Comparison of ENCODE assay signal across 12 mouse cellular contexts in genomic region chr14:57982450-57982849, GRCm38 (mm10). TPM values are rescaled to one million over a fixed set of nuclear protein-coding genes. Genes with fewer than 3 reads are reported as not detected.
DNase-seq lines count a peak whose midpoint lies in the region; ATAC-seq and TF ChIP-seq lines count a peak whose summit lies in the region.
"Had no signal": no experiment of that assay in that cellular context is flagged by ENCODE, and none has a peak within 500 bp of the region (broad histone marks: within the 10 kb centered on the region; RNA-seq: fewer than 3 reads in every experiment).

No protein-coding gene starts in this region.

- TF ChIP-seq EP300 in heart, adult 2 months (IDR thresholded peaks at IDR 0.05; ENCODE audit: insufficient read depth, low read depth, low read length) = no peak

- H3K79me2 ChIP-seq in heart, adult 2 months (replicated peaks; ENCODE audit: control insufficient read depth, insufficient read depth, low read length) = peaks cover 2% of the 10 kb centered on the region; the same call in 1 of the 2 replicates

- no peak for ATAC-seq in heart, embryonic 14.5 days (ENCODE audit: insufficient number of reproducible peaks, insufficient read depth, low FRiP score, low read depth)
- ATAC-seq in embryonic facial prominence, embryonic 14.5 days (ENCODE audit: low read depth) = no peak
- ATAC-seq in midbrain, embryonic 12.5 days (ENCODE audit: low FRiP score, low read depth) = no peak
- ATAC-seq: Patski had no signal

- peaks cover 13 to 25% of the 10 kb centered on the region in 2 experiments for H3K4me1 ChIP-seq in heart, embryonic 14.5 days (ENCODE audit: control insufficient read depth in 2 of 2, insufficient read depth in 2 of 2, low read length in 2 of 2)
- H3K4me1 ChIP-seq in heart, adult 2 months (ENCODE audit: control insufficient read depth, insufficient read depth, low read length) = peaks cover 11% of the 10 kb centered on the region
- H3K4me1 ChIP-seq in embryonic facial prominence, embryonic 10.5 days = peaks cover 52% of the 10 kb centered on the region
- peaks cover 13% of the 10 kb centered on the region; the same call in 1 of the 2 replicates for H3K4me1 ChIP-seq in embryonic facial prominence, embryonic 14.5 days (ENCODE audit: control insufficient read depth, insufficient read depth, low read length)
- peaks cover 10% of the 10 kb centered on the region for H3K4me1 ChIP-seq in midbrain, embryonic 12.5 days

- H3K9me3 ChIP-seq in heart, embryonic 14.5 days (ENCODE audit: control insufficient read depth, low read length) = no peaks in the 10 kb centered on the region
- 0 out of 2 replicates have a peak, but pooled peaks cover 3% of the 10 kb centered on the region for H3K9me3 ChIP-seq in embryonic facial prominence, embryonic 10.5 days
- no peaks in the 10 kb centered on the region for H3K9me3 ChIP-seq in embryonic facial prominence, embryonic 14.5 days (ENCODE audit: control insufficient read depth, low read length)
- 0 out of 2 replicates have a peak, but pooled peaks cover 6% of the 10 kb centered on the region for H3K9me3 ChIP-seq in midbrain, embryonic 12.5 days

- TF ChIP-seq CTCF in heart, adult 2 months (IDR thresholded peaks at IDR 0.05) = no peak

- intact Hi-C loops in heart, adult 2 months (cut with DNase I) = no loop called here

- WGBS in heart, embryonic 14.5 days = 42% methylated on average over 7 of the region's 7 CpGs
- 64% methylated on average over 7 of the region's 7 CpGs for WGBS in heart, adult 2 months
- WGBS in embryonic facial prominence, embryonic 10.5 days = 20% methylated on average over 7 of the region's 7 CpGs
- 24% methylated on average over 7 of the region's 7 CpGs for WGBS in embryonic facial prominence, embryonic 14.5 days
- WGBS in midbrain, embryonic 12.5 days = 5% methylated on average over 7 of the region's 7 CpGs

- no peaks in the 10 kb centered on the region for H3K36me3 ChIP-seq in heart, embryonic 14.5 days (ENCODE audit: control insufficient read depth, insufficient read depth, low read length)
- H3K36me3 ChIP-seq in heart, adult 2 months (ENCODE audit: control insufficient read depth, insufficient read depth, low read length) = peaks cover 2% of the 10 kb centered on the region; the same call in 1 of the 2 replicates
- peaks cover 5% of the 10 kb centered on the region for H3K36me3 ChIP-seq in embryonic facial prominence, embryonic 10.5 days (replicated peaks)
- 0 out of 2 replicates have a peak, but pooled peaks cover 4% of the 10 kb centered on the region for H3K36me3 ChIP-seq in embryonic facial prominence, embryonic 14.5 days (ENCODE audit: control insufficient read depth, insufficient read depth, low read length)
- H3K36me3 ChIP-seq in midbrain, embryonic 12.5 days = peaks cover 8% of the 10 kb centered on the region; the same call in 1 of the 2 replicates

- no peaks in the 10 kb centered on the region for H3K27me3 ChIP-seq in heart, embryonic 14.5 days (ENCODE audit: control insufficient read depth, insufficient read depth, low read length)
- H3K27me3 ChIP-seq in heart, adult 2 months (ENCODE audit: control insufficient read depth, insufficient read depth, low read length) = no peaks in the 10 kb centered on the region
- H3K27me3 ChIP-seq in embryonic facial prominence, embryonic 10.5 days (replicated peaks; ENCODE audit: low read depth, poor library complexity, severe bottlenecking) = no peaks in the 10 kb centered on the region
- H3K27me3 ChIP-seq in embryonic facial prominence, embryonic 14.5 days (replicated peaks; ENCODE audit: control insufficient read depth, insufficient read depth, low read length) = no peaks in the 10 kb centered on the region
- no peaks in the 10 kb centered on the region for H3K27me3 ChIP-seq in midbrain, embryonic 12.5 days
- H3K27me3 ChIP-seq: Patski had no signal

- no peak for TF ChIP-seq POLR2A in heart, adult 2 months (IDR thresholded peaks at IDR 0.05; ENCODE audit: insufficient read depth, low read depth, low read length)

- H3K4me3 ChIP-seq in heart, embryonic 14.5 days (ENCODE audit: control insufficient read depth in 1 of 2, insufficient read depth in 1 of 2, low read depth in 1 of 2, low read length in 2 of 2) = no peak overlapping the region
- H3K4me3 ChIP-seq in heart, adult 2 months = no peak overlapping the region
- no peak overlapping the region for H3K4me3 ChIP-seq in embryonic facial prominence, embryonic 10.5 days
- no peak overlapping the region for H3K4me3 ChIP-seq in embryonic facial prominence, embryonic 14.5 days (ENCODE audit: low read depth, low read length)
- H3K4me3 ChIP-seq in midbrain, embryonic 12.5 days = no peak overlapping the region

- 0 out of 4 replicates have a peak overlapping the region, but pooled peaks of 1 of the 2 experiments have one; percentile 14 for H3K27ac ChIP-seq in heart, embryonic 14.5 days (replicated peaks in 1 of 2; ENCODE audit: control insufficient read depth in 1 of 2, insufficient read depth in 1 of 2, low read depth in 2 of 2, low read length in 2 of 2)
- H3K27ac ChIP-seq in heart, adult 2 months = no peak overlapping the region
- H3K27ac ChIP-seq in embryonic facial prominence, embryonic 10.5 days (replicated peaks) = peak overlapping the region; percentile 81; the same call in 1 of the 2 replicates
- H3K27ac ChIP-seq in embryonic facial prominence, embryonic 14.5 days (replicated peaks; ENCODE audit: low read depth, low read length) = 0 out of 2 replicates have a peak overlapping the region, but pooled peaks have one; percentile 48
- no peak overlapping the region for H3K27ac ChIP-seq in midbrain, embryonic 12.5 days (replicated peaks)

- no peak for DNase-seq in heart, adult 2 months
- DNase-seq in embryonic facial prominence, embryonic 10.5 days (ENCODE audit: low spot score) = no peak
- no peak for DNase-seq in embryonic facial prominence, embryonic 14.5 days (ENCODE audit: low spot score)
- no peak for DNase-seq in cerebellum, adult 11-12 months
- DNase-seq in frontal cortex, postnatal 36 days (ENCODE audit: low spot score in 2 of 2) = no peak
- no peak for DNase-seq in gastrocnemius, postnatal 25 days
- DNase-seq: cerebellum, adult 9-10 months; kidney, adult 11 months; lung, postnatal 36 days had no signal

- no peak overlapping the region for H3K9ac ChIP-seq in heart, embryonic 14.5 days (ENCODE audit: low read length)
- H3K9ac ChIP-seq in heart, adult 2 months (ENCODE audit: low read depth, low read length) = no peak overlapping the region
- no peak overlapping the region for H3K9ac ChIP-seq in embryonic facial prominence, embryonic 14.5 days (ENCODE audit: low read depth, low read length)
- H3K9ac ChIP-seq in midbrain, embryonic 12.5 days (replicated peaks) = no peak overlapping the region

- H3K4me2 ChIP-seq in heart, embryonic 14.5 days (ENCODE audit: low read length) = peak overlapping the region; percentile 27; the same call in 1 of the 2 replicates
- H3K4me2 ChIP-seq in embryonic facial prominence, embryonic 14.5 days (ENCODE audit: low read depth, low read length) = 0 out of 2 replicates have a peak overlapping the region, but pooled peaks have one; percentile 2
- H3K4me2 ChIP-seq in midbrain, embryonic 12.5 days (replicated peaks) = peak overlapping the region; percentile 38; the same call in 1 of the 2 replicates

RNA-seq across cellular contexts. Expression of gene Micu2, which starts 16.6 kb away (rescaled TPM):
- 63.3 and 72.0 TPM in 2 replicates for polyA plus RNA-seq in heart, embryonic 14.5 days (2014; fragmentation: Nextera tagmentation; extraction: Ambion mirVana)
- total RNA-seq in heart, adult 2 months (2021) = 10 to 100 TPM; 70.3 to 77.7 TPM
- 22.1 and 35.6 TPM in 2 replicates for polyA plus RNA-seq in heart, adult 2 months (2012; rRNA removed)
- polyA plus RNA-seq in embryonic facial prominence, embryonic 10.5 days (2016; fragmentation: Nextera tagmentation; extraction: Ambion mirVana) = 63.0 and 63.1 TPM in 2 replicates
- 63.1 and 67.7 TPM in 2 replicates for polyA plus RNA-seq in embryonic facial prominence, embryonic 14.5 days (2014; fragmentation: Nextera tagmentation; extraction: Ambion mirVana)
- 66.5 and 70.1 TPM in 2 replicates for polyA plus RNA-seq in midbrain, embryonic 12.5 days (2016; fragmentation: Nextera tagmentation; extraction: Ambion mirVana)
- 10 to 100 TPM; 32.6 to 32.7 TPM for total RNA-seq in gastrocnemius, postnatal 25 days (2021)

Comparison
In these comparisons a context has a peak if more than half of its experiments do, and no peak if none do; other contexts are left out.
1. H3K27ac ChIP-seq: peak in embryonic facial prominence, embryonic 10.5 days (single experiment) and embryonic facial prominence, embryonic 14.5 days (single experiment); none in heart, adult 2 months (single experiment) and midbrain, embryonic 12.5 days (single experiment).
2. Peak in every context shown above with its lines, with median percentiles within 50 percentile points of each other: H3K4me2 ChIP-seq.